Comparison of ENCODE assay signal across 31 mouse cellular contexts in genomic region chr8:95539487-95539886, GRCm38 (mm10). TPM values are rescaled to one million over a fixed set of nuclear protein-coding genes. Genes with fewer than 3 reads are reported as not detected.
DNase-seq lines count a peak whose midpoint lies in the region; ATAC-seq and TF ChIP-seq lines count a peak whose summit lies in the region.
"Had no signal": no experiment of that assay in that cellular context is flagged by ENCODE, and none has a peak within 500 bp of the region (broad histone marks: within the 10 kb centered on the region; RNA-seq: fewer than 3 reads in every experiment).

No protein-coding gene starts in this region.

- DNase-seq in cerebellum, postnatal 14 days: no peak
- peak; percentile 30 for DNase-seq in hindbrain, postnatal 0 days (ENCODE audit: low spot score)
- peak; percentile 39 for DNase-seq in midbrain, embryonic 14.5 days
- DNase-seq in stomach, postnatal 0 days (ENCODE audit: low spot score): no peak
- DNase-seq in ovary, postnatal 14 days (ENCODE audit: low spot score): no peak
- DNase-seq: adrenal gland, postnatal 10 days; cerebellum, adult 18-20 months; cerebellum, postnatal 36 days; right cerebral cortex, postnatal 25 days; thymus, adult 2 months had no signal

- no peak overlapping the region for H3K9ac ChIP-seq in hindbrain, postnatal 0 days (replicated peaks; ENCODE audit: low read length)
- H3K9ac ChIP-seq in hindbrain, embryonic 13.5 days: no peak overlapping the region
- H3K9ac ChIP-seq in midbrain, embryonic 14.5 days (replicated peaks; ENCODE audit: low read length): no peak overlapping the region
- H3K9ac ChIP-seq in midbrain, embryonic 16.5 days (ENCODE audit: low read depth, low read length): no peak overlapping the region
- H3K9ac ChIP-seq in stomach, postnatal 0 days (ENCODE audit: low read length): no peak overlapping the region
- H3K9ac ChIP-seq: heart, embryonic 12.5 days; hindbrain, embryonic 14.5 days; intestine, embryonic 15.5 days; limb, embryonic 12.5 days; liver, embryonic 14.5 days; lung, embryonic 15.5 days; midbrain, embryonic 12.5 days; neural tube, embryonic 15.5 days; stomach, embryonic 15.5 days had no signal

- WGBS in hindbrain, postnatal 0 days: 79% methylated on average over 5 of the region's 5 CpGs
- 89% methylated on average over 5 of the region's 5 CpGs for WGBS in hindbrain, embryonic 13.5 days
- WGBS in midbrain, embryonic 14.5 days: 88% methylated on average over 5 of the region's 5 CpGs
- WGBS in midbrain, embryonic 16.5 days: 80% methylated on average over 5 of the region's 5 CpGs
- 62% methylated on average over 5 of the region's 5 CpGs for WGBS in stomach, postnatal 0 days

- peak; percentile 55 for TF ChIP-seq CTCF in hindbrain, postnatal 0 days (IDR thresholded peaks at IDR 0.05; ENCODE audit: low read depth)
- peak; percentile 66 for TF ChIP-seq CTCF in stomach, postnatal 0 days (IDR thresholded peaks at IDR 0.05; ENCODE audit: low read depth)

- ATAC-seq in cerebellum, adult (ENCODE audit: insufficient number of reproducible peaks, low FRiP score, low TSS enrichment): 0 out of 2 replicates have a peak, but pooled peaks have one; percentile 6
- ATAC-seq in hindbrain, postnatal 0 days: no peak
- no peak for ATAC-seq in hindbrain, embryonic 13.5 days (ENCODE audit: low FRiP score)
- ATAC-seq in midbrain, embryonic 14.5 days (ENCODE audit: low FRiP score, low TSS enrichment): no peak
- no peak for ATAC-seq in midbrain, embryonic 16.5 days
- ATAC-seq in stomach, postnatal 0 days (ENCODE audit: low FRiP score, low TSS enrichment): no peak
- ATAC-seq: intestine, embryonic 15.5 days had no signal

- H3K36me3 ChIP-seq in hindbrain, postnatal 0 days (ENCODE audit: insufficient read depth, low read length): no peaks in the 10 kb centered on the region
- no peaks in the 10 kb centered on the region for H3K36me3 ChIP-seq in hindbrain, embryonic 13.5 days
- no peaks in the 10 kb centered on the region for H3K36me3 ChIP-seq in midbrain, embryonic 14.5 days (ENCODE audit: control insufficient read depth, insufficient read depth, low read length)
- no peaks in the 10 kb centered on the region for H3K36me3 ChIP-seq in midbrain, embryonic 16.5 days (ENCODE audit: control insufficient read depth, insufficient read depth, low read length)
- H3K36me3 ChIP-seq in stomach, postnatal 0 days (ENCODE audit: control insufficient read depth, insufficient read depth, low read length): no peaks in the 10 kb centered on the region
- H3K36me3 ChIP-seq: forebrain, embryonic 10.5 days; heart, embryonic 12.5 days; intestine, embryonic 15.5 days; limb, embryonic 12.5 days; lung, embryonic 15.5 days; midbrain, embryonic 12.5 days; neural tube, embryonic 15.5 days; stomach, embryonic 15.5 days had no signal

- TF ChIP-seq EP300 in stomach, postnatal 0 days (optimal IDR thresholded peaks at IDR 0.05): no peak

- no peaks in the 10 kb centered on the region for H3K9me3 ChIP-seq in hindbrain, postnatal 0 days (ENCODE audit: low read length)
- H3K9me3 ChIP-seq in hindbrain, embryonic 13.5 days: no peaks in the 10 kb centered on the region
- no peaks in the 10 kb centered on the region for H3K9me3 ChIP-seq in midbrain, embryonic 14.5 days (ENCODE audit: control insufficient read depth, low read length)
- H3K9me3 ChIP-seq in midbrain, embryonic 16.5 days (replicated peaks; ENCODE audit: control insufficient read depth, low read length, poor library complexity, severe bottlenecking): no peaks in the 10 kb centered on the region
- no peaks in the 10 kb centered on the region for H3K9me3 ChIP-seq in stomach, postnatal 0 days (ENCODE audit: control insufficient read depth, low read length)
- H3K9me3 ChIP-seq: forebrain, embryonic 10.5 days; intestine, embryonic 15.5 days; limb, embryonic 12.5 days; lung, embryonic 15.5 days; midbrain, embryonic 12.5 days; neural tube, embryonic 15.5 days; stomach, embryonic 15.5 days had no signal

- no peak overlapping the region for H3K4me2 ChIP-seq in hindbrain, postnatal 0 days (ENCODE audit: low read depth, low read length)
- no peak overlapping the region for H3K4me2 ChIP-seq in hindbrain, embryonic 13.5 days
- no peak overlapping the region for H3K4me2 ChIP-seq in midbrain, embryonic 14.5 days (ENCODE audit: low read length)
- H3K4me2 ChIP-seq in midbrain, embryonic 16.5 days (ENCODE audit: low read length): no peak overlapping the region
- no peak overlapping the region for H3K4me2 ChIP-seq in stomach, postnatal 0 days (replicated peaks; ENCODE audit: low read depth)
- H3K4me2 ChIP-seq: heart, embryonic 12.5 days; hindbrain, embryonic 14.5 days; intestine, embryonic 15.5 days; limb, embryonic 12.5 days; lung, embryonic 15.5 days; midbrain, embryonic 12.5 days; neural tube, embryonic 15.5 days; stomach, embryonic 15.5 days had no signal

- no peak overlapping the region for H3K4me3 ChIP-seq in hindbrain, postnatal 0 days (ENCODE audit: low read length)
- no peak overlapping the region for H3K4me3 ChIP-seq in hindbrain, embryonic 13.5 days
- no peak overlapping the region for H3K4me3 ChIP-seq in midbrain, embryonic 14.5 days (replicated peaks; ENCODE audit: low read depth, low read length)
- H3K4me3 ChIP-seq in midbrain, embryonic 16.5 days (ENCODE audit: low read depth, low read length): no peak overlapping the region
- no peak overlapping the region for H3K4me3 ChIP-seq in stomach, postnatal 0 days (ENCODE audit: low read depth, low read length)
- H3K4me3 ChIP-seq: forebrain, embryonic 10.5 days; heart, embryonic 12.5 days; intestine, embryonic 15.5 days; limb, embryonic 12.5 days; lung, embryonic 15.5 days; midbrain, embryonic 12.5 days; myocyte; neural tube, embryonic 15.5 days; stomach, embryonic 15.5 days had no signal

- H3K27ac ChIP-seq in hindbrain, postnatal 0 days: no peak overlapping the region
- no peak overlapping the region for H3K27ac ChIP-seq in hindbrain, embryonic 13.5 days
- no peak overlapping the region for H3K27ac ChIP-seq in midbrain, embryonic 14.5 days (replicated peaks; ENCODE audit: low read depth, low read length)
- no peak overlapping the region for H3K27ac ChIP-seq in midbrain, embryonic 16.5 days (ENCODE audit: low read length)
- no peak overlapping the region for H3K27ac ChIP-seq in stomach, postnatal 0 days (replicated peaks)
- H3K27ac ChIP-seq: forebrain, embryonic 10.5 days; hindbrain, embryonic 14.5 days; intestine, embryonic 15.5 days; limb, embryonic 12.5 days; liver, embryonic 14.5 days; lung, embryonic 15.5 days; macrophage; midbrain, embryonic 12.5 days; neural tube, embryonic 15.5 days; stomach, embryonic 15.5 days had no signal

- no peaks in the 10 kb centered on the region for H3K27me3 ChIP-seq in hindbrain, postnatal 0 days (ENCODE audit: insufficient read depth, low read length)
- H3K27me3 ChIP-seq in hindbrain, embryonic 13.5 days: no peaks in the 10 kb centered on the region
- no peaks in the 10 kb centered on the region for H3K27me3 ChIP-seq in midbrain, embryonic 14.5 days (ENCODE audit: control insufficient read depth, insufficient read depth, low read length)
- H3K27me3 ChIP-seq in midbrain, embryonic 16.5 days (ENCODE audit: control insufficient read depth, insufficient read depth, low read depth, low read length): no peaks in the 10 kb centered on the region
- no peaks in the 10 kb centered on the region for H3K27me3 ChIP-seq in stomach, postnatal 0 days (ENCODE audit: control insufficient read depth, insufficient read depth, low read length)
- H3K27me3 ChIP-seq: heart, embryonic 12.5 days; intestine, embryonic 15.5 days; limb, embryonic 12.5 days; lung, embryonic 15.5 days; midbrain, embryonic 12.5 days; neural tube, embryonic 15.5 days; stomach, embryonic 15.5 days had no signal

- H3K4me1 ChIP-seq in hindbrain, postnatal 0 days (ENCODE audit: insufficient read depth, low read length): no peaks in the 10 kb centered on the region
- no peaks in the 10 kb centered on the region for H3K4me1 ChIP-seq in hindbrain, embryonic 13.5 days (replicated peaks)
- H3K4me1 ChIP-seq in midbrain, embryonic 14.5 days (ENCODE audit: control insufficient read depth, insufficient read depth, low read length): no peaks in the 10 kb centered on the region
- H3K4me1 ChIP-seq in midbrain, embryonic 16.5 days (ENCODE audit: control insufficient read depth, insufficient read depth, low read length): no peaks in the 10 kb centered on the region
- no peaks in the 10 kb centered on the region for H3K4me1 ChIP-seq in stomach, postnatal 0 days (replicated peaks; ENCODE audit: control insufficient read depth, insufficient read depth)
- H3K4me1 ChIP-seq: forebrain, embryonic 10.5 days; heart, embryonic 12.5 days; intestine, embryonic 15.5 days; limb, embryonic 12.5 days; lung, embryonic 15.5 days; midbrain, embryonic 12.5 days; neural tube, embryonic 15.5 days; stomach, embryonic 15.5 days had no signal

RNA-seq across cellular contexts. Expression of gene Ccdc113, which starts 5.6 kb away (rescaled TPM):
- total RNA-seq in hindbrain, postnatal 0 days (2014; rRNA removed): 0.78 and 1.0 TPM in 2 replicates
- polyA plus RNA-seq in hindbrain, postnatal 0 days (2015; fragmentation: Nextera tagmentation; extraction: Ambion mirVana): 3.2 and 5.0 TPM in 2 replicates
- polyA plus RNA-seq in hindbrain, embryonic 13.5 days (2015; fragmentation: Nextera tagmentation; extraction: Ambion mirVana): 1.9 and 3.0 TPM in 2 replicates
- polyA plus RNA-seq in midbrain, embryonic 14.5 days (2014; fragmentation: Nextera tagmentation; extraction: Ambion mirVana): 0.66 and 0.78 TPM in 2 replicates
- 2.4 and 2.7 TPM in 2 replicates for polyA plus RNA-seq in midbrain, embryonic 16.5 days (2015; fragmentation: Nextera tagmentation; extraction: Ambion mirVana)
- 0.42 and 0.62 TPM in 2 replicates for polyA plus RNA-seq in stomach, postnatal 0 days (2015; fragmentation: Nextera tagmentation; extraction: Ambion mirVana)
- total RNA-seq: heart, postnatal 25 days had no signal
- polyA plus RNA-seq: limb, embryonic 12.5 days; liver, embryonic 14.5 days; macrophage; myocyte; spleen, adult 2 months had no signal

RNA-seq across cellular contexts. Expression of gene Prss54, which starts 36.7 kb away (rescaled TPM):
- not detected in 2 replicates for total RNA-seq in hindbrain, postnatal 0 days (2014; rRNA removed)
- polyA plus RNA-seq in hindbrain, postnatal 0 days (2015; fragmentation: Nextera tagmentation; extraction: Ambion mirVana): not detected in 2 replicates
- polyA plus RNA-seq in hindbrain, embryonic 13.5 days (2015; fragmentation: Nextera tagmentation; extraction: Ambion mirVana): not detected in 2 replicates
- polyA plus RNA-seq in midbrain, embryonic 14.5 days (2014; fragmentation: Nextera tagmentation; extraction: Ambion mirVana): not detected in 2 replicates
- polyA plus RNA-seq in midbrain, embryonic 16.5 days (2015; fragmentation: Nextera tagmentation; extraction: Ambion mirVana): not detected in 2 replicates
- not detected in 2 replicates for polyA plus RNA-seq in stomach, postnatal 0 days (2015; fragmentation: Nextera tagmentation; extraction: Ambion mirVana)
- total RNA-seq: adrenal gland, postnatal 10 days; gastrocnemius, postnatal 4 days; heart, postnatal 25 days; layer of hippocampus, adult 8-10 months; left cerebral cortex, adult 8-10 months had no signal
- polyA plus RNA-seq: forebrain, embryonic 10.5 days; heart, embryonic 12.5 days; hindbrain, embryonic 14.5 days; intestine, embryonic 15.5 days; kidney, embryonic 16.5 days; limb, embryonic 12.5 days; liver, embryonic 14.5 days; lung, embryonic 15.5 days; macrophage; midbrain, embryonic 12.5 days; myocyte; neural tube, embryonic 15.5 days; spleen, adult 2 months; stomach, embryonic 15.5 days had no signal

RNA-seq across cellular contexts. Expression of gene Csnk2a2, which starts 49.6 kb away (rescaled TPM):
- total RNA-seq in hindbrain, postnatal 0 days (2014; rRNA removed): 17.5 and 25.3 TPM in 2 replicates
- polyA plus RNA-seq in hindbrain, postnatal 0 days (2015; fragmentation: Nextera tagmentation; extraction: Ambion mirVana): 7.8 and 9.3 TPM in 2 replicates
- 8.9 and 12.1 TPM in 2 replicates for polyA plus RNA-seq in hindbrain, embryonic 13.5 days (2015; fragmentation: Nextera tagmentation; extraction: Ambion mirVana)
- polyA plus RNA-seq in midbrain, embryonic 14.5 days (2014; fragmentation: Nextera tagmentation; extraction: Ambion mirVana): 18.8 and 19.1 TPM in 2 replicates
- polyA plus RNA-seq in midbrain, embryonic 16.5 days (2015; fragmentation: Nextera tagmentation; extraction: Ambion mirVana): 6.8 and 8.3 TPM in 2 replicates
- polyA plus RNA-seq in stomach, postnatal 0 days (2015; fragmentation: Nextera tagmentation; extraction: Ambion mirVana): 7.3 and 7.9 TPM in 2 replicates

Comparison
In these comparisons a context has a peak if more than half of its experiments do, and no peak if none do; other contexts are left out.
1. DNase-seq: peak in hindbrain, postnatal 0 days (single experiment) and midbrain, embryonic 14.5 days (single experiment); none in cerebellum, postnatal 14 days (0 of 2), stomach, postnatal 0 days (single experiment) and ovary, postnatal 14 days (single experiment).